Mouse (Mus musculus) T-cell, adult 2 months (primary cell): ENCODE data around the gene Ezh1.

Experiments
- DNase-seq: peaks from one replicate; pipeline ENCODE4 v3.0.0; 2022; ENCODE audit warnings: low spot score

Gene Ezh1

GRCm38 (mm10) chr11:101180846-101181740 lies 45.2 kb downstream of the Ezh1 start:
- DNase-seq = no peak

DNA sequence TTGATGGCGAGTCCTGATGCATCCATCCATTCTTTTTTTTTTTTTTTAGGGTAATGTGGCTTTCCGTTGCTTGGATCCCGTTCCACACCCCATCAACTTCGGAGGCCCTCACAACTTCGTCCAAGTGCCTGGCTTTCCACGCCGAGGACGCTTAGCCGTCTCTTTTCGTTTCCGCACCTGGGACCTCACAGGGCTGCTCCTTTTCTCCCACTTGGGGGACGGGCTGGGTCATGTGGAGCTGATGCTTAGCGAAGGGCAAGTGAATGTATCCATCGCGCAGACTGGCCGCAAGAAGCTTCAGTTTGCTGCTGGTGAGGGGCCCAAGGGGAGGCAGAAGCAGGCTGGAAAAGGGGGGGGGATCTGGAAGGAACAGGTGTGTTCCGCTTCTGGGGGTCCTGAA lies 46.0 kb downstream of the Ezh1 start:
- DNase-seq = no peak

DNA sequence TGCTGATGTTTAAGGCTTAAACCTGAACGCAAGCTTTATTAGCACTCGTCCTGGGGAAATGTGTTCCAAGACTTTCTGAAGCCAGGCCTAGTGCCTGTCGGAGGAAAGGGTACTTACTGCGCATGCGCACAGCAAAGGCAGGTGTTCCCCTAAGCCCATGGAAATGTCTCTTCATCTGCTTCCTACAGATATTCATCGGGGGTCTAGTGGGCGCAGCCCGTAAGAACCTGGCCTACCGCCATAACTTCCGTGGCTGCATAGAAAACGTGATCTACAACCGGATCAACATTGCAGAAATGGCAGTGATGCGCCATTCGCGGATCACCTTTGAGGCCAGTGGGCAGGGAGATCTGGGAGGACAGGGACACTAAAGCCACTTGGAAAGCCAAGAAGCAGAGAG lies 47.0 kb downstream of the Ezh1 start:
- no peak for DNase-seq

DNA sequence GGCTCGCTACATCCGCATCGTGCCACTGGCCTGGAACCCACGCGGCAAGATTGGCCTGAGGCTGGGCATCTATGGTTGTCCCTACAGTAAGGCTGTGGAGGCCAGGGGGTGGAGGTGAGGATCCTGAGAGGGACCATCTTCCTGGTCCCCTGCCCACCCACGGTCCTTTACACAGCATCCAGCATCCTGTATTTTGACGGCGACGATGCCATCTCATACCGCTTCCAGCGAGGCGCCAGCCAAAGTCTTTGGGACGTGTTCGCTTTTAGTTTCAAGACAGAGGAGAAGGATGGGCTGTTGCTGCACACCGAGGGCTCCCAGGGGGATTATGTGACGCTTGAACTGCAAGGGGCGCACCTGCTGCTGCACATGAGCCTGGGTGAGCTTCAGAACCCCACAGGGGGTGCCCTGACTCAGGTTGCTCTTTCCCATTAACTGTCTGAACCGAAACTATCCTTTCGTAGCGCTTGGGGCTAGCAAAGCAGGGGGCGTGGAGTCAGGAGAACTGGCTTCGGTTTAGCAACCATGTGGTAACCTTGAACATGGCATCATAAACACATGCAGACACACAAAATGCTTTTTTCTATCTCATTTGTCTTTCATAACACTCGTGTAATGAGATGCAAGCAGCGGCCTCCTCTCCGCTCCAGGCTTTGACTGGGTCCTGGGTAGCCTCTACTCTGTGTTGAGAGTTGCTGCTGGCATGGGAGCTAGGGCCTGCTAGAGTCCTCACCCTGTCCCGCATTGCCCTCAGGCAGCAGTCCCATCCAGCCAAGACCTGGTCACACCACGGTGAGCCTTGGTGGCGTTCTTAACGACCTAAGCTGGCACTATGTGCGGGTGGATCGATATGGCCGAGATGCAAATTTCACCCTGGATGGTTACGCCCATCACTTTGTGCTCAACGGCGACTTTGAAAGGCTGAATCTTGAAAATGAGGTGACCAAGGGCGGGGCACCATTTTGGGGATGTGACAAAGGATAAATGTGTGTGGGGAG lies 47.9 kb downstream of the Ezh1 start:
- DNase-seq = no peak

DNA sequence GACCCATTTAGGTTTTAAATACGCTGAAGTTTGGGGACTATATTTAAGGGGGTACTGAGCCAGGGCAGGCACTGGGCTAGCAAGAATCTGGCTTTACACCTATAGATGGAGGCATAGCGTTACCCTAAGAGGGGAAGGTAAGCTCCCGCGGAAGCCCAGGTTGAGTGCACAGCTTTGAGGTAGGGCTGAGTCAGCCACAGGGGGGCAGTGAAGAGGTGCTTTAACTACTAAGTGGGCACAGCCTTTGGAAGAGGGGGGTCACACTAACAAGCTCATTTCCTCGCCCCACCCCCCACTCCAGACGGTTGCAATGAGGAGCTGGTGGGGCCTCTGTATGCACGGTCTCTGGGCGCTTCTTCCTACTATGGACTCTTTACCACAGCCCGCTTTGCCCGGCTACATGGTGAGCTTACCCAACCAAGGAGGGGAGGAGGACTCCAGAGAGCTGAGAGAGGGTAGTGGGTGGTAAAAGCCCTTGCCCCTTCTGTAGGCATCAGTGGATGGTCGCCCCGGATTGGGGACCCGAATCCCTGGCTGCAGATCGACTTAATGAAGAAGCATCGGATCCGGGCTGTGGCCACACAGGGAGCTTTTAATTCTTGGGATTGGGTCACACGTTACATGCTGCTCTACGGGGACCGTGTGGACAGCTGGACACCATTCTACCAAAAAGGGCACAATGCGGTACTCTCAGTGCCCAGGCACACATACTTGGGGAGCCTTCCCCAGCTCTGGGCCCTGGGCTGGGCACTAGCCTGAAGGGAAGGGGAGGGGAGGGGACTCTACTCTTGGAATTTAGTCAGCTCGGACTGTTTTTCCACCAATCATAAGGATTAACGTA lies 49.1 kb downstream of the Ezh1 start:
- peak; percentile 66 for DNase-seq

DNA sequence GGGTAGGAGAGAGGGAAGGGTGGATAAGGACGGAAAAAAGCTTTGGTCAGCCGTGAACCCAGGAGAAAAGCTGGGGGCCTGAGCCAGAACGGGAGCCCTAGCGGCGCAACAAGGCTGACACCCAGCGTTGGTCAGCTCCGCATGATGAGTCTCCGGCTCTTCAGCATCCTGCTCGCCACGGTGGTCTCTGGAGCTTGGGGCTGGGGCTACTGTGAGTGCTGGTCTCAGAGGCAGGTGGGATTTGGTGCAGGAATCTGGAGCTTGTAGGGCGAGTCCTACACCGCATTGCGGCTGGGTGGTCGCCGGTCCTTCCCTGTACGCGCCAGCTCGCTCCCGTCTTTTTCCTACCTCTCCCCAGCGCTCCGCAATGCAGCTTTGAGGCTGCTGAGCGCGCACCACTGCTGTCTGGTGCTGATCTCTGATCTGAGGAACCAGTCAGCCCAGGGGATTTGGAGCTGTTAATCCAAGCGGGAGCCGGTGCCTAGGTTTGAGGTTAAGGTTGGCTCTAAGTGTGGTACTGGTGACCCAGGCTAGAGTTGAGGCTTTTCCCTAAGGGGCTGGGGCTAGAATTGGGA lies 50.1 kb downstream of the Ezh1 start:
- no peak for DNase-seq

GRCm38 (mm10) chr11:101175636-101176116 lies 50.6 kb downstream of the Ezh1 start:
- no peak for DNase-seq

DNA sequence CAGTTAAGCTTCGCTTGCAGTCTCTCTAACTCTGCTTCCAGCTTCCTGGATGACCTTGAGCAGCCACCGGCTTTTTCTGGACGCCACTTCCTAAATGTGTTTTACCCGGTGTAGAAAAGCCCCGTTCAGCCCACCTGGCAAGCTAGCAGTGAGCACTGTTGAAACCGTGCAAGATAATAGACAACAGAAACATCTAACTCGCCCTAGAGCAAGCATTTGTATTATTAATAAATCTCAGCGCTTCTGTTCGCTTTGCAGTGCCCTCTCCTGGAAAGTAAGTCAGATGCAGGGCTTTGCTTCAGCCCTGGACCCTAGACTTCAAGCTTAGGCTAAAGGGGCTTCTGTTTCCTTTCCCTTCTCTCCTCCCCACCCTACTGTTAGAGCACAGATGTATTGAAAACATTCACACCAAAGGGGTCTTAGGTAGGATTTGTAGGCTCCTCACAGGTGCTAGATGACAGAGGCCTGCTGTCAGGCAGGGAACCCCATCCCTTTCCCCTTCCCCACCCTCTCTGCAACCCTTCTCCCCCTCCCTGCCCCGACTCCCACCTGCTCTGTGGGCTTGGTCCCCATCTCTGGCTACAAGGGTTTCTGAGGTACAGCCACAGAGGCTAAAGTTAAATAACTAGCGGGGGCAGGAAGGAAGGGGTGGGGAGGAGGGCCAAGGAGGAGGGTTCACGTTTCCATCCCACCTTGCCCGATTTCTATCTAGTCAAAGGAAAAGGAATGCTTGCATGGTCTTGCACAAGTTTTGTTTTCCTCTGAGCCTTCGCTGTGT lies 51.2 kb downstream of the Ezh1 start, which contains the start of gene Ccr10:
Ccr10 (minus strand) TSS at position 593 of the 778 bp plus-strand sequence.
- no peak for DNase-seq

GRCm38 (mm10) chr11:101174389-101174745 lies 51.9 kb downstream of the Ezh1 start:
- DNase-seq = no peak

DNA sequence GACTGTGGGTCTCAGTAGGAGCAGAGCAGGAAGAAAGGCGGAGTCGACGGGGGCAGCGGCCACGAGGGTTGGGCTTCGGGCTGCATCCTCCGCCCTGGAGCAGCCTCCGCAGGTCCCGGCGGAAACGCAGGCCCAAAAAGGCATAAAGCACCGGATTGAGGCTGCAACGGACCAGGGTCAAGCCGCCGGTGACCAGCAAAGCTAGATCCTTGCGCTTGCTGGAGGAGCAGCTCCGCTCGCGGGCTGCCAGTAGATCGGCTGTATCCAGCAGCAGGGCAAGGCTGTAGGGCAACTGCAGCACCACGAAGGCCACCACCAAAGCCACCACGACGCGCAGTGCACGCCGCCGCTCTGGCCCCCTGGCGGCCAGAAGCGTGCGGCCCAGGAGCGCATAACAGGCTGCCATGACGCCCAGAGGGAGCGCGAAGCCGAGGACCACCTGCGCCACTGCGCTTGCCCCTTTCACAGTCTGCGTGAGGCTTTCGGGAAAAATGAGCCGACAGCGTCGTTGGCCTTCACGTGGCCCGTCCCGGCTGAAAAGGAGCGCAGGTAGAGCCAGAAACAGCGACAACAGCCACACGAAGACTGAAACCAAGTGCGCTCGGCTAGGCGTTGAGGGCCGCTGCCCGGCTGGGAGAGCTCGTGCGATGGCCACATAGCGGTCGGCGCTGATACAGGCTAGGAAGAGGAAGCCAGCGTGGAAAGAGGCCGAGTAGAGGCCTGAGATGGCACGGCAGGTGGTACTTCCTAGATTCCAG lies 52.5 kb downstream of the Ezh1 start:
- DNase-seq = peak; percentile 79

- DNase-seq = no peak
Measured at GRCm38 (mm10) chr11:101173112-101173511, 53.2 kb downstream of the Ezh1 start.

DNA sequence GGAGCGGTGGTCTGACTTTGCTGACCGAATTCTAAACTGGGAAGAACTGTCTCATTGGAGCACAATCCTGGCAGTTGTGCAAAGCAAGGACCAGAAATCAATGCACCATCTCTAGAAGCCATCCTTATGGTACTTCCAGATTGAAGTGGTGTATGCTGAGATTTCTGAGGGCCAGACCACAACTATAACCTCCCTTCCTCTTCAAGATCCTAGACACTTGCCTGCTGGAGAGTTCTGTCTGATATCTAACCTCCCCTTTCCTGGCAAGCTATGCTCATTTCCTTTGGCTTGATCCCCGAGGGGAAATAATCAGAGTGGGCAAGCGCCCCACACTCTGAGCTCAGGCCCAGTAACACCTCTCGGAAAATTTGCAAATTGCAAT lies 53.8 kb downstream of the Ezh1 start:
- no peak for DNase-seq

GRCm38 (mm10) chr11:101171721-101172433 lies 54.4 kb downstream of the Ezh1 start:
- DNase-seq = no peak

DNA sequence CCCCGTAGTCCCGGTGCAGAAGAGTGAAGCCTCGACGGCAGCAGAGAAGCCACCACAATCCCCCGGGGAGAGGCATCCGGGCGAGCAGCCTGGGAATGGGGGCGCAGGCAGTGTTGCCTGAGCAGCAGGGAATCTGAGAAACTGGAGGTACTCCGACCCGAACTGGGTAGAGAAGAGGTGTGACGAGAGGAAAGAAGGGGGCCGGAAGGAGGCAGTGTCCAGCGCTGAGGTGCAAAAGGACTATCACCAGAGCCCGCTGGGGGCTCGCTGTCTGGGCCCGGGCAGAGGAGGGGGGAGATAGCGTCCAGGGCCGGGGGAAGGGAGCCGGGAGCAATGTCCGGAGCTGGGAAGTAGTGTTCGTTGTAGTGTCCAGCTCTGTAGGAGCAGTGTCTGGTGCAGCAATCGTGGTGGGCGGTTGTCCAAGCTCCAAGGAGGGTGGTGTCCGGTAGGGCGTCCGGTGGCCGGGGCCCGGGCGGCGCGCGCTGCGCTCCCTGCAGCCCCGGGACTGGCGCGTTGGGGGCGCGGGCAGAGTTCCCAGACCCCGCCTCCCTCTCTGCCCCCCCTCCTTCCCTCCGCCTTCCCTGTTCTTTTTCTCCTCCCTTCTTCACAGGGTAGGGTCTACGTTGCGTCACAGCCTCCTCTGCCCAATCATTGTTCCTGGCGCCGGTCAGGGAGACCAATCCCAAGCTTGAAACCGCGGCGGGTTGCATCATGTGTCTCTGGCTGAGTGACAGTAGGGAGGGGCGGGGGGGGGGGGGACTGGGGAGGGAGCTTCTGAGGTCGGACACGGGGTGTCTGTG lies 55.3 kb downstream of the Ezh1 start, which contains the start of gene Plekhh3:
Plekhh3 (minus strand) TSS at position 541 of the 800 bp plus-strand sequence.
- peak; percentile 82 for DNase-seq

DNA sequence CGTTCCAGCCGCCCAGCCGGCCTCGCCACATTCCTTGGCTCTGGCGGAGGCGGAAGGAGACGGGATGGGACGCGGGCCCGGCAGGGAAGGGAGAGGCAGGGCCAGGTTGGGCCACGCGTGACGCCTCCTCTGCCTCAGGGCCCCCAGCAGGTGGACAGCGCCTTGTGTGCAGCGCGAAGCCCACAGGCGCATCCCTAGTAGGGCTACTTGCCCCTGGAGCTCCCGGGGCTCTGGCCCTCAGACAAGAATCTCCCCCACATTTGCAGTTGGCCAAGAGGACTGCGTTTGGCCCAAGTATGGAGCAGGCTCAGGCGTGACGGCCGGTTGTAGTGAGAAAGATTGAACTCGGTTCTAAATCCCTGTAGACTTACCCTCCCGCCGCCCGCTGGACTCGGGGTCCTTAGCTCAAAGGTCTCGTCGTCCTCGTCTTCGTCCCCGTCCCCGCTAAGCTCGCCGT lies 55.9 kb downstream of the Ezh1 start, which contains the start of gene Cntnap1:
Cntnap1 (plus strand) TSS at position 170 of the 457 bp plus-strand sequence.
- no peak for DNase-seq

DNA sequence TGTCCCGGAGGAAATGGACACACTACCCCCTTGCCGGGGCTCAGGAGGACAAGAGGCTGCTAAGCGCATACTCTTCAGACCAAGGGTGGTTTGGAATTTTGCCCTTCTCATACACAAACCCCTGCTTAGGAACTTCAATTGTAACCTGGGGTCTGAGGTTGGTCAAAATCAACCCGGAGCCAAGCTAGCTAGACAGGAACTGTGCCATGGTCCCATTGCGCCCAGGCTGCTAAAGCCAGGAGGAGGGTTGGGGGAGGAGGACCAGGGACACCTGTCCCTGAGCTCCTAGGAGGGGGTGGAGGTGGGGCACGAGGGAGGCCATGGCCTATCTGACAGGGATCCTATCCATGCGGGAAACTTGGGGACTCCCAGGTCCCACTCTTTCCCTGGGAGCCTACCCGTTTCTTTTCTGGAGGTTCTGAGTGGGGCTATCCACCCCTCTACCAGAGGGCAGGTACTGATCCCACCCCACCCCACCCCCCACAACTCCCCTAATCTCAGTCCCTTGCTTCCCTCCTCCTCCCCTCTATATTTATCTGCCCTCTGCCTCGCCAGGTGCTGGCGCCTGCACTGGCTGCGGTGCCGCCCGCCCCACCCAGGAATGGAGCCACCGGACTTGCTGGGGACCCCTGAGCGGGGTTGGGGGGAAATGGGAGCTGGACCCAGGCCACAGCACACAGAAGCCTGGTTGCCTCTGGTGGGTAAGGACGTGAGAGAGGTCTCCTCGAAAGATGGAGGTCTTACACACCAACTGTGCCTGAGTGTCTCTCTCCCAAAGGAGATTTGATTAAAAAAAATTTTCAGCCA lies 56.8 kb downstream of the Ezh1 start:
- DNase-seq = no peak
